Mouse (Mus musculus) forebrain, embryonic 10.5 days (tissue): ENCODE measurements around the gene Grcc10. TPM values are rescaled to one million over a fixed set of nuclear protein-coding genes. Genes with fewer than 3 reads are reported as not detected.

Experiments used
- DNase-seq: peaks from one replicate; pipeline ENCODE4 v3.0.0-alpha.2; 2017; ENCODE audit warnings: low spot score; ENCODE audit errors: extremely low spot score
- H3K27ac ChIP-seq: fragments of 300-500 bp; sonication (generic); 2 replicates; pipeline ENCODE4 v1.5.1; 2016; ENCODE audit warnings: mild to moderate bottlenecking
- H3K27me3 ChIP-seq: fragments of 300-500 bp; sonication (generic); 2 replicates; pipeline ENCODE4 v1.6.1; 2016; ENCODE audit warnings: mild to moderate bottlenecking; ENCODE audit not compliant: poor library complexity, severe bottlenecking
- H3K36me3 ChIP-seq: fragments of 300-500 bp; sonication (generic); replicated peaks from 2 replicates; pipeline ENCODE4 v1.6.1; 2016; ENCODE audit warnings: mild to moderate bottlenecking, moderate library complexity
- H3K4me1 ChIP-seq: fragments of 300-500 bp; sonication (generic); 2 replicates; pipeline ENCODE4 v1.6.1; 2016
- H3K4me3 ChIP-seq: fragments of 300-500 bp; sonication (generic); 2 replicates; pipeline ENCODE4 v1.5.1; 2016; ENCODE audit warnings: mild to moderate bottlenecking, moderate library complexity
- H3K9me3 ChIP-seq: fragments of 300-500 bp; sonication (generic); 2 replicates; pipeline ENCODE4 v1.6.1; 2016; ENCODE audit warnings: mild to moderate bottlenecking, moderate library complexity
- WGBS: fragments of 180-500 bp; shearing (Covaris S2); methylation state at CpG from one replicate; pipeline ENCODE4 v1.1.7; 2016; 5-methylcytosine and 5-hydroxymethylcytosine counted together
- polyA plus RNA-seq: library from polyadenylated mRNA; unstranded; fragments of >200 nt; fragmentation: Nextera tagmentation; extraction: Ambion mirVana; gene quantifications from 2 replicates; pipeline ENCODE4 v1.2.1, GENCODE M21; 2016

Grcc10 gene
- polyA plus RNA-seq, 1 experiment from 2014 or later: 415 TPM

GRCm38 (mm10) chr6:124753861-124754260 is 12.7 kb upstream of the Grcc10 start:
- Histone ChIP-seq H3K27me3 (no peaks in the 10 kb centered on the region), H3K9me3 (no peaks in the 10 kb centered on the region), H3K4me3 (no peak overlapping the region), H3K4me1 (peaks cover 48% of the 10 kb centered on the region), H3K36me3 (peaks cover 46% of the 10 kb centered on the region), H3K27ac (no peak overlapping the region)
- no peak for DNase-seq
- WGBS: 92% methylated on average over 2 of the region's 2 CpGs

GRCm38 (mm10) chr6:124750405-124750804 is 9.2 kb upstream of the Grcc10 start:
- Histone ChIP-seq H3K4me1 (peaks cover 41% of the 10 kb centered on the region), H3K9me3 (no peaks in the 10 kb centered on the region), H3K27me3 (0 out of 2 replicates have a peak, but pooled peaks cover 3% of the 10 kb centered on the region), H3K36me3 (peaks cover 73% of the 10 kb centered on the region), H3K27ac (no peak overlapping the region), H3K4me3 (no peak overlapping the region)
- WGBS: 92% methylated on average over 8 of the region's 8 CpGs
- no peak for DNase-seq

GRCm38 (mm10) chr6:124746654-124747632 is 5.8 kb upstream of the Grcc10 start:
- peak overlapping the region; percentile 71 for H3K4me3 ChIP-seq
- peak overlapping the region; percentile 97 for H3K27ac ChIP-seq
- no peaks in the 10 kb centered on the region for H3K9me3 ChIP-seq
- H3K27me3 ChIP-seq: 0 out of 2 replicates have a peak, but pooled peaks cover 3% of the 10 kb centered on the region
- WGBS: 88% methylated on average over 7 of the region's 7 CpGs
- H3K36me3 ChIP-seq: peaks cover 81% of the 10 kb centered on the region
- peaks cover 42% of the 10 kb centered on the region for H3K4me1 ChIP-seq
- DNase-seq: no peak

GRCm38 (mm10) chr6:124746296-124746605 is 5.1 kb upstream of the Grcc10 start:
- Histone ChIP-seq H3K36me3 (peaks cover 77% of the 10 kb centered on the region), H3K4me1 (peaks cover 47% of the 10 kb centered on the region), H3K27me3 (0 out of 2 replicates have a peak, but pooled peaks cover 3% of the 10 kb centered on the region), H3K27ac (peak overlapping the region; percentile 97), H3K9me3 (no peaks in the 10 kb centered on the region), H3K4me3 (peak overlapping the region; percentile 71)
- no peak for DNase-seq
- 23% methylated on average over 8 of the region's 8 CpGs for WGBS

GRCm38 (mm10) chr6:124745490-124746295 is 4.5 kb upstream of the Grcc10 start:
- peaks cover 49% of the 10 kb centered on the region for H3K4me1 ChIP-seq
- H3K9me3 ChIP-seq: no peaks in the 10 kb centered on the region
- H3K27me3 ChIP-seq: 0 out of 2 replicates have a peak, but pooled peaks cover 3% of the 10 kb centered on the region
- DNase-seq: peak; percentile 93
- H3K27ac ChIP-seq: peak overlapping the region; percentile 97
- under 1% methylated on average over 85 of the region's 85 CpGs for WGBS
- peaks cover 72% of the 10 kb centered on the region for H3K36me3 ChIP-seq
- peak overlapping the region; percentile 71 for H3K4me3 ChIP-seq

GRCm38 (mm10) chr6:124744755-124745321 is 3.7 kb upstream of the Grcc10 start:
- H3K4me1 ChIP-seq: peaks cover 58% of the 10 kb centered on the region
- WGBS: 75% methylated on average over 26 of the region's 26 CpGs
- H3K27ac ChIP-seq: peak overlapping the region; percentile 97

GRCm38 (mm10) chr6:124743647-124744046 is 2.5 kb upstream of the Grcc10 start:
- WGBS: 94% methylated on average over 8 of the region's 8 CpGs

More at GRCm38 (mm10) chr6:124744755-124745321, 3.7 kb upstream of the Grcc10 start:
- 0 out of 2 replicates have a peak, but pooled peaks cover 3% of the 10 kb centered on the region for H3K27me3 ChIP-seq
- peak overlapping the region; percentile 71 for H3K4me3 ChIP-seq
- peaks cover 64% of the 10 kb centered on the region for H3K36me3 ChIP-seq
- no peak for DNase-seq
- H3K9me3 ChIP-seq: no peaks in the 10 kb centered on the region

GRCm38 (mm10) chr6:124742839-124743514 is 1.8 kb upstream of the Grcc10 start:
- Histone ChIP-seq H3K4me1 (peaks cover 76% of the 10 kb centered on the region), H3K4me3 (peak overlapping the region; percentile 3; the same call in 1 of the 2 replicates), H3K36me3 (peaks cover 59% of the 10 kb centered on the region), H3K27me3 (0 out of 2 replicates have a peak, but pooled peaks cover 3% of the 10 kb centered on the region), H3K9me3 (no peaks in the 10 kb centered on the region), H3K27ac (peak overlapping the region; percentile 31; the same call in 1 of the 2 replicates)
- DNase-seq: no peak
- WGBS: 93% methylated on average over 15 of the region's 15 CpGs

More at GRCm38 (mm10) chr6:124743647-124744046, 2.5 kb upstream of the Grcc10 start:
- H3K27me3 ChIP-seq: 0 out of 2 replicates have a peak, but pooled peaks cover 3% of the 10 kb centered on the region
- H3K4me1 ChIP-seq: peaks cover 70% of the 10 kb centered on the region
- H3K36me3 ChIP-seq: peaks cover 60% of the 10 kb centered on the region
- no peak overlapping the region for H3K4me3 ChIP-seq
- no peak overlapping the region for H3K27ac ChIP-seq
- no peaks in the 10 kb centered on the region for H3K9me3 ChIP-seq
- DNase-seq: no peak

GRCm38 (mm10) chr6:124741842-124742241 is 668 bp upstream of the Grcc10 start:
- H3K4me1 ChIP-seq: peaks cover 79% of the 10 kb centered on the region
- peaks cover 48% of the 10 kb centered on the region for H3K36me3 ChIP-seq

GRCm38 (mm10) chr6:124740211-124740887 is 825 bp downstream of the Grcc10 start:
- peaks cover 64% of the 10 kb centered on the region for H3K4me1 ChIP-seq
- H3K27ac ChIP-seq: peak overlapping the region; percentile 99
- H3K4me3 ChIP-seq: peak overlapping the region; percentile 74
- H3K27me3 ChIP-seq: no peaks in the 10 kb centered on the region
- H3K36me3 ChIP-seq: peaks cover 42% of the 10 kb centered on the region
- no peak for DNase-seq
- under 1% methylated on average over 29 of the region's 29 CpGs for WGBS
- no peaks in the 10 kb centered on the region for H3K9me3 ChIP-seq

More at GRCm38 (mm10) chr6:124741842-124742241, 668 bp upstream of the Grcc10 start:
- H3K27me3 ChIP-seq: no peaks in the 10 kb centered on the region
- WGBS: 64% methylated on average over 3 of the region's 3 CpGs
- peak overlapping the region; percentile 99 for H3K27ac ChIP-seq
- no peaks in the 10 kb centered on the region for H3K9me3 ChIP-seq
- peak overlapping the region; percentile 74 for H3K4me3 ChIP-seq
- DNase-seq: no peak

GRCm38 (mm10) chr6:124739231-124739796 is 1.9 kb downstream of the Grcc10 start:
- Histone ChIP-seq H3K9me3 (no peaks in the 10 kb centered on the region), H3K36me3 (peaks cover 33% of the 10 kb centered on the region), H3K27ac (peak overlapping the region; percentile 99; the same call in 1 of the 2 replicates), H3K4me3 (peak overlapping the region; percentile 74; the same call in 1 of the 2 replicates), H3K4me1 (peaks cover 56% of the 10 kb centered on the region), H3K27me3 (no peaks in the 10 kb centered on the region)
- DNase-seq: no peak
- WGBS: 88% methylated on average over 10 of the region's 10 CpGs
